Mouse (Mus musculus) frontal cortex, adult (tissue): ENCODE data around the gene Lysmd1.

Experiments
- ATAC-seq: cut with Nextera tagmentation; 2 replicates; pipeline ENCODE4 v1.9.2; 2017; ENCODE audit warnings: mild to moderate bottlenecking, moderate library complexity, mixed read lengths; ENCODE audit not compliant: low TSS enrichment

Lysmd1 gene

DNA sequence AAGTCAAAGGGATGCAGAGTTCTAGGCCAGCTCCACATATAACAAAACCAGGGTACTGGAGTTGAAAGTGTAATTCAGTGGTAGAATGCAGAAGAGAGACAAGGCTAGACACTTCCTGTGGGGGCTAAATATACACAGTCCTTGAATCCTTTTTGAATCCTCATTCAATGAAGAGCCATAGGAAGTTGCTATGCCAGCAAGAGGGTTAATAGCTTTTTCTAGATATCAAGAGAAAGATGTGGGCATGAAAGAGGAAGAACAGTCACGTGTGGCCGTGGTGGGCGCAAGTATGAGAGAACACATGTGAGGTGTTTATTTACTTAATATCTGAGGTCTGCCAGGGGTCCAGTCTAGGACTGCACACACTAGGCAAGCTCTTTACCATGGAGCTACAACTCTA, 2.4 kb downstream of the Lysmd1 start:
- ATAC-seq, result no peak

DNA sequence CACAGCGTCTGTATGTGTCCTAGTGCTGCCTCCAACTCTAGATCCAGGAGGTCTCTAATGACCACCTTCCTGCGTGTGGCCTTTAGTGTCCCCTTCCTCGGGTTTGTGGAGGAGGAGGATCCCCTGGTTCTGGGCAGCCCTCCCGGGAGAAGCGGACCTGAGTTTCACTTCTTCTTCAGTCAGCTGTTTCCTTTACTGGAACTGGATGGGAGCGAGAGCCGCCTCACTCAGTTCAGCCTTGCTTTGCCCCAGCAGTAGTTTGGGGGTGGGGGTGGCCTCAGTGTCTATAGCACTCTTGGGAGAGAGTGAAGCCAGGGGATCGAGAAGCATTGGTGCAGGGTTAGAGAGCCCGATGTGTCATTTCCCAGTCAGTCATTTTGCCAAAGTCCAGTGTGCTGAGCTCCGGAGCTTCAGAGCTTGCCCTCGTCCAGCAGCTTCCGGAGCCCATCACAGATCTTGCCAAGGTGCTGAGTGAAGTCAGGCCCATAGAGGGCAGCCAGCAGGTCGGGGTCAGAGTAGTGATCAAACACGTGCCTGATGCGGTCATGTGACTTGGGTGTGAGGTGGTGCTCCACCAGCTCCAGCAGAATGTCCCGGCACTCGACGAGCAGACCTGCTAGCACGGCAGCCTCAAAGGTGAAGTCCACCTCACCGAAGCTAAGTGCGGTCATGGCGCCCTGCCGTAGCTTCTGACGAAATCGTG, 5.8 kb downstream of the Lysmd1 start:
- no peak for ATAC-seq

DNA sequence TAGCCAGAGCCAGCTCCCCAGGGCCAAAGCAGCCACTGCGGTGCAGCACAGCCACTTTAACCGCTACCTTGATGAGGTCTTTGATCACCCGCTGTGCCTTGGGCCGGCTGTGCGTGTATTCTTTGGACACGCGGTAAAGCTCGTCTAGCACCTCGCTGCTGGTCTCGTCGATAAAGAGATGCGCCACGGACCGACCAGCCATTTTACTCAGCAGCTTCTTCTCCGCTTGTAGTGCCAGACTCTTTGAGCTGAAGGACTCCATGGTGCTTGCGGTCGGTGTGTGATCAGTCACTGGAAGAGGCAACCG, 6.4 kb downstream of the Lysmd1 start:
- no peak for ATAC-seq

DNA sequence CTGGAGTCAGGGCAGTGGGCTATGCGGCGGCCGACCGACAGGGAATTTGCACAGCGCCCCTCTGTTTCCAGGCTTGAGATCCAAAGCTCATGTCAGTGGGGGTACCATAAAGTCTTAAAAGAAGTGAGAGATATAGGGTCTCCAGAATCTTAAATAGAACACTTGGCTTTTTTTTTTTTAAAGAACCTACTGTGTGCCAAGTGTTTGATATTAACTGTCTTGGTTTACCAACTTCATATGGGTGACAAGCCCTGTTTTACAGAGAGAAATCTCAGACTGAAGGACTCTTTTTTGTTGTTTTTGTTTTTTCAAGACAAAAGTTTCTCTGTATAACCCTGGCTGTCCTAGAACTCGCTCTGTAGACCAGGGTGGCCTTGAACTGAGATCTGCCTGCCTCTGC, 6.9 kb downstream of the Lysmd1 start:
- ATAC-seq, result no peak

DNA sequence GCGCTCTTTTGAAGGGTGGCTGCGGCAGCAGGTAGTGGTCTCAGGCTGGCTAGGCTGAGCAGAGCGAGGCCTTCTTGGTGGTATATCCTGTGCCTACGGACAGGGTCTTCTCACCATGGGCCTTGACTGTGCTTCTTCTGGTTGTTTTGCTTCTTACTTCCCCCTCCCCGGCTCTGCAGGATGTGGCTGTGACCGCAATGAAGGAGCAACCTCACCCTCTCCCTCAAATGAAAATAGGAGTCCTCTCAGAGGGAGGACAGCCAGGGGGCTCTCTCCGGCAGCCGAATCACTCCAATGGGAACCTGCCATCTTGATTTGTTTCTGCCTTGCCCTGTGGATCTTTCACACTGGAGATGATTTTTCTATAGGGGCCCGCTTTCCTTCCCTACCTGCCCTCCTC, 7.6 kb downstream of the Lysmd1 start:
- no peak for ATAC-seq

DNA sequence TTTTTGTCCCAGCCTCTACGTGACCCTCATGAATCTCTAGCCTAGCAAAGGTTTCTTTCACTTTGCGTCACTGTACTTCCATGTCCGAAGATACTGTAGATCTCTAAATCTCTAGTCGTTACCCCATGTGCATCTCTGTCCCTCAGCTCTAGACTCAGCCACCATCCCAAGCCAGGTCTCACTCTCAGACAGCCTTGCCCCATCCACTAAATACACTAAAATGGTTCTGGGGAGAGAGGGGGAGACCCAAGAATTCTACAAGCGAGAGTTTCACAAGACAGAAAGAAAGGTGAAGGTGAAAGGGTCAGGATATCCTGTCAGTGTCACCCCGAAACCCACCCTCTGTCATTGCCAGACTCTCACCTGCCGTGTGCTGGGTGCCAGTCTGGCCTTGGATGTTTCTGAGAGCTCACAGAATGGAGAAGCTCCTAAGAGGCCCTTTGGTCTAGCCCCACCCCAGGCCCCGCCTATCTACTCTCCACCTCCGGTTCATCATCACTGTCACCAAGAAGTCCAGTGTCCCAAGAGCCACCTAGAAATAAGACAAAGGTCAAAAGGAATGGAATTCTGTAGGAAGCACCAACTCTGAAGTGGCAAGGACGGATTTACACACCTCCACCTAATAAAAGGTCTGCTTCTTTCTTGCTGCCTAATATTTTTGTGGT, 8.2 kb downstream of the Lysmd1 start, which contains the start of gene Tnfaip8l2:
Gene Tnfaip8l2 (minus strand): TSS at position 409 of the 665 bp plus-strand sequence.
- ATAC-seq, result 0 out of 2 replicates have a peak, but pooled peaks have one; percentile 24

DNA sequence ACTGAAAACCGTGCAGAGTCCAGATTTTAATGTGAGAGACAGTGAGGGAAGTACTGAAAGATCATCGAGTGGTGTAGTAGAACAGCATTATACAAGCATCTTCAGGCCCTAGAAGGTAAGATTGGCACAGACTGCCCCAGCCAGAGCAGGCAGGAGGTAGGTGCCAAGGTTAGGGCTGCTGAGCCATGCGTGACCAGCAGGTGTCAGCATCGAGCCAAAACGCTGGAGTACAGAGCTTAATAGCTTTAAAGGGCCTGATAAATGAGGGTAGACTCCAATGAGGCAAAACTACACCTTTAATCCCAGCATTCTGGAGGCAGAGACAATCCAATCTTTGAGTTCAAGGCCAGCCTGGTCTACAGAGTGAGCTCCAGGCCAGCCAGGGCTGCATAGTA, 8.7 kb downstream of the Lysmd1 start:
- peak; percentile 79 for ATAC-seq

DNA sequence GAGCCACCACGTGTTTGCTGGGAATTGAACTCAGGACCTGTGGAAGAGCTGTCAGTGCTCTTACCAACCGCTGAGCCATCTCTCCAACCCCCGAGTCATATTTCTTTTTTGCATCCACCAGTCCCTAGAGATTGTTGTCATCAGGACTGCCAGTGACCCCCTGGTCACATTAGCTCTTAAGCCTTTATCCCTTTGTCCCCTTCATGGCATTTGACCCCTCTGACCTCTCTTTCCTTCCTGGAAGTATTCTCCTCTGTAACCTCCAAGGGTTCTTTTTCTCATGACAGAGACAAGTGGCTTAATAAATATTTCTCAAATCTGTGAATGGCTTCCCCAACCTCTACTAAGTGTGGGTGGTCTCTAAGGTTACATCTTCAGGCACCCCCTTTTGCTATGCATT, 14.0 kb downstream of the Lysmd1 start:
- ATAC-seq, result no peak

DNA sequence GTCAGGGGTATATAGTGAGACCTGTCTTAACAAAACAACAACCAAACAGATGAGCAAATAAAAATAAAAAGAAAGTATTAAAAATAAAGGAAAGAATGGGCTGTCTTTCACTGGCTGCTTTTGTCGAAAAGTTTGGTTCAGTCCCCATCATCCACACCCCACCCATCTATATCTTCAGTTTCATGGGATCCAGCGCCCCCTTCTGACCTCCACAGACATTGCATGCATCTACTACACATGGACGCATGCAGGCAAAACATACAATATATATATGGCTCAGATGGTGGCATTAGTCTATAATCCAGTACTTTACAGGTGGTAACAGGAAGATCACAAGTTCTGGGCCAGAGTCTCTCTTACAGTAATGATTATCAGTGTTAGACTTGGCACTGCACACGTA, 20.0 kb downstream of the Lysmd1 start:
- no peak for ATAC-seq

DNA sequence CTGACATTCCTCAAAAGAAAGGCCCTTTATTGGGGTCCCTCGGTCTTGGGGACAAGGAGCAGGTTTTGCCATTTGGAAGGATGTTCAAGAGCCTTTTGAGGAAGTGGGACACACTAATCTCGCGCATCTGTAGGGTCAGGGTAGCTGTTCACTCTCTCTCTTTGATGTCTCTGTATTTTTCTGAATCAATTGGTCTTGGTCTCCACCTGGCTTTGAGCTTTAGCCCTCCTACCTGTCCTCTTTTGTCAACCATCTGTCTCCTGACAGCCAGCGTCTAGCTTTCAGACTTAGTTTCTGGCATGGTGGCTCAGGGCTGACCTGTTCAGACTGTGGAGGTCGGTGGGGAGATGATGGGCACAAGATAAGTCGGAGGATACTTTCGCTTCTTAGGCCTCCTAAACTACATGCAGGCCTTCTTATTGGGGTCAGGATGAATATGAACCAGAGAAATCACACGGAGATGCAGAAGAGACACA, 25.7 kb downstream of the Lysmd1 start:
- ATAC-seq, result no peak; the same call in 1 of the 2 replicates

DNA sequence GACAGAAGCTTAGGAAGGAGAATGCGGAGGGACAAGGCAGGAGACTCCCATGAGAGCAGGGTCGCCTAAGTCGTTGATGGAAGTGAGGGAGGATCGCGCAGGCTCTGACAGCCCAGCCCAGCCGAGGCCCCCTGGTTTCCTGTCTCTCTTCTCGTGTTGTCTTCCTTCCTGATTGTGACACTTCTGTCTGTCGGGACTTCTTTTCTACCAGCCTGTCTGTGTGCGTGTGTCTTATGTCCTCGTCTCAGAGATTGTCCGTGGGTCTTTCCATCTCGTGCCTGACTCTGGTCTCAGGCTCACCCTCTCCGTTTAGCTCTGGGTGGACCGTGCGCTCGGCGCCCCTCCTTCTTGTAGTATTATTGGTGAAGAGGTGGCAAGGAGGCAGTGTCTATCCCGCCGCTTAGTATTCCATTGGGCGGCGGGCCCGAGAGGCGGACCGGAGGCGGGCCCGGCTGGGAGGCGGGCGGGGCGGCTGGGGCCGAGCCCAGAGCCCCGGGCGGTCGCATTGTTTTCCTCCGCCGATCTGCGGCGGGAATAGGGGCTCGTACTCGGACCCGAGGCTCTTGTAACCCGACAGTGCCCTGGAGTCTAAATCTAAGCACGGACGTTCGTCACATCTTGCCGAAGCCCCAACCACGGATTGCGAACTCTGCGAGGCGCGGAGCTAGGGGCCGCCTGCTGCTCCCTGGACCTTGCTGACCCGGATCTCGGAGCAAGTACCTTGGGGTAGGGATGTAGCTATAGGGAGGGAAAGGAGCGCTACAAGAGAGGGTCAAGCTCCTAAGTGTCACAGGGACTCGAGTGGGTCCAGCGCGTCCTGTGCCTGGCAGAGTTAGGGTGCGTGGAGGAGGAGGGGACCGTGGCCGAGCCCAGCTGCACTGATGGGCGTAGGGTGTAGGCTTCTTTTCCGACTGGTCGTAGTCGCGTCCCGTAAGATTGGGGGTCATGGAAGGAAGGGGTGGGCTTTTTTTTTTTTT, 26.4 kb downstream of the Lysmd1 start, which contains the start of gene Sema6c:
Gene Sema6c (plus strand): TSS at position 471 of the 977 bp plus-strand sequence.
- ATAC-seq, result peak; percentile 97

DNA sequence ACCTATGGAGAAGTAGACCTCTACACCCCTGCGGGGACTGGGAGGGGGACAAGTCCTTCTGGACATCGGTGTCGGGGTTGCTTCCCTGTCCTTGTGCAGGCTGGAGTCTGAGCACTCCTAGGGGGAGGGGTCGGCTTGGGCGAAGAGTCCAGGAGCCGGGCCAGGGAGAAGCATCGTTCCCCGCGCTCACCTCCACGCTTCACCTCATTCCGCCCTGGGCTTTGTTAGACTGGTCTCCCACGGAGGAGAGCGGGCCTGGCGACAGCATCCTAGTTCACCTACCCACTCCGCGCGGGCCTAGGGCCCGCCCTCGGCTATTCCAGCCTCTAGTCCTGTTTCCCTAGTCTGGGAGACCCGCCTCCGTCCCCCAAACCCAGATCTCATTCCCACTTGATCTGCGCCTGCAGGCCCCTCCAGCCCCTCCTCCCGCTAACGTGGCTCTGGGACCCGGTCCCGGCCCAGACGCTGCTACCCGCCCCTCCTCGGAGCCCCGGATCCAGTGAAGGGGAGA, 27.2 kb downstream of the Lysmd1 start:
- ATAC-seq, result no peak

DNA sequence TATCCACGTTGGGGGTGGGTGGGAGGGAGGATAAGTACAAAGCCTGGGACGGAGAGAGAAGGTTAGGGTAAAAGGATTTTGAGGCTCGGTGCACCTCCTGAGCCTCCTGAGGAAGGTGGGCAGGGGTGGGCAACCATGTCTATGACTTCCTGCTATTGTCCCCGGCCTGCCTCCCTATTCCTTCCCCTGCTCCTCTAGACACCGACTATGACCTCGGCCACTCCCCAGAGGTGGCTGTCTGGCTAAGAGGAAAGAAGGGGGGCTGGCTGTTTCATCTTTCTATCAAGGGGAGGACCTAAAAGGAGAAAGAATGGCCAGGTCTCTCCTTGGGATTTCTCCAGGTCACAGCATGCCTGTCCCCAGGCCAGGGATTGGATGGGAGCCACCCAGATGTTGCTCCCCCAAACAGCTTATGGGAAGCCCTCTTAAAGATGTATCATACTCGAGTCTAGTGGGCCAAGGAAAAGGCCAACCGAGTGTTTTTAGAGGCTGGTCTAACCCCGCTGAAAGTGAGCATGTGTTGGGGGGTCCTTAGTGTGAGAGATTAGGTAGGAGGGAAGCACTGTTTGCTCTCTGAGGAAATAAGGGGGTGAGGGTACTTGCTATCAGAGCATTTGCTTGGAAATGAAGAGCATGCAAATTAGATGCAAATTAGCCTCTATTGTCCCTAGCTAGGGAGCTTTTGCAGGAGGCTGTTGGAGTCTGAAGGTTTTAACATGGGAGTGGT, 27.9 kb downstream of the Lysmd1 start:
- no peak for ATAC-seq

DNA sequence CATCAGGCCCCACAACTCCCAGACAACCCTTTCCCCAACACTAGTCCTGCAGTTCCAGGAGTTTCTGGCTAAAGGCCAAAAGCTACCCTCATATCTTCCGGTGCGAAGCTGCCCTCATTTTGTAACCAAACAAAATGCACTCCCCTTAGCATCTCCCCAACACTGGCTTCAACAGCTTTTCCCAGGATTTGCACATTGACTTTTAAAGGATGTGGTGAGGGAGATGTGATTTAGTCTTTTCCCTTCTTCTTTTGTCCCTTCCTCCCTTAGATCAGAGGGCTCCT, 28.4 kb downstream of the Lysmd1 start:
- ATAC-seq, result no peak

DNA sequence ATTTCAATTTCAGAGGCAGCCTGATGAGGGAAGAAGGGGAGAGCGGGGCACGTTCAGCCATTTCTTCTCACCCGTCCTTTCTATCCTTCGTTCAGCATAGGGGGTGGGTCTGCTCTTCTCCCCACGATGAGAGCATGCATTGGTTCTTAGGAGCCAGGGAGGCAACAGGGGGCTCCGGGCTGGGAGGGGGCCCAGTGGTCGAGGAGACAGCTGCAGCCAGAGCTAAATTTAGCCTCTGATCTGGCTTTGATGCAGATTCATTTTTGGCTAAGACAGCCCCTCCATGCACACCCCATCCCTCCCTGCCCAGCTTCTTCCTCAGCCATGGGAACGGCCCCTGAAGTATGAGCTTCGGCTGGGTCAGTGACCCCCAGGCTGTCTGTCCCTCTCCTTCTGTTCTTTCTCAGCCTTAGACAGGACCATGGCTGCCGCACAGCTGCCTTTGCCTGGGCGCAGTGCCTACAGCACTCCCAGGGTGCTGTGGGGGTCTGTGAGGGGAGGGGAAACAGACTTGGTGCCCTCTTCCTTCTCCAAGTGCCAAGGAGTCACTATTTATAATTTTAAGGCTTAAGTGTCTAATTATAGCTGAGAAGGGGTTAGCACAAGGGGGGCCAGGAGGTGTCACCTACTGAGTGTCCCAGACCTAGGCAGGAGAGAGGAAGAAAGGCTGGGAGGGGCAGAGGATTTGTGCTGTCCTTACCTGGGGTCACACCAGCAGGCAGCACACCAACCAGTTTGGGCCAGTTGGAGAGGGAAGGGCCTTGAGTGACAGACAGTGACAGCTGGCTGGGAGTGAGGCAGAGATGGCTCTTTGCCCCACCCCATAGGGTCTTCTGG, 29.7 kb downstream of the Lysmd1 start:
- ATAC-seq, result no peak

DNA sequence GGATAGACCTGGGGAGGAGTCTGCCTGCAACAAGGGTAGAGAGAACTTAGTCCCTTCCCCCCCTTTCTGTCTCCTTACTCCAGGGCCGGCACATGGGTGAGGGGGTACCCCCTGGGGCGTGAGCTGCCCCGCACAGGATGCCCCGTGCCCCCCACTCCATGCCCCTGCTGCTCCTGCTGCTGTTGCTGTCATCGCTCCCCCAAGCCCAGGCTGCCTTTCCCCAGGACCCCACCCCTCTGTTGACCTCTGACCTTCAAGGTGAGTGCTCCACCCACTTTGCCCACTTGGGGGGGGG, 30.3 kb downstream of the Lysmd1 start:
- no peak for ATAC-seq

DNA sequence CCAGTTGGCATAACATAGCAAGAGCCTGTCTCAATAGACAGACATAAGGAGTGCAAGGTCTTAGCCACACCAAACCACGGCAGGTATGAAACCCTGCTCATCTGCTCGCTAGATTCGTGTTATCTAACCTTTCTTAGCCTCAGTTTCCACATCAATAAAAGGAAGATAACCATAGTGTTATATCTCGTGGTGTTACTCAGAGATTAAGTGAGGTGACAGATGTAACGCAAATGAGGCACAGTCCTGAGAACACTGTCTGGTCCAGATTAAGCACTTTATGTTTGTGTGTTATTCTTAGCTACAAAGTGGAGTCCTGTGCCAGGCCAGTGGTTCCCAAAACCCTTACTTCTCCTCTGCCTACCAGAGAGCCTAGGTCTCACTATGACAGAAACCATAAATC, 31.0 kb downstream of the Lysmd1 start:
- no peak for ATAC-seq

DNA sequence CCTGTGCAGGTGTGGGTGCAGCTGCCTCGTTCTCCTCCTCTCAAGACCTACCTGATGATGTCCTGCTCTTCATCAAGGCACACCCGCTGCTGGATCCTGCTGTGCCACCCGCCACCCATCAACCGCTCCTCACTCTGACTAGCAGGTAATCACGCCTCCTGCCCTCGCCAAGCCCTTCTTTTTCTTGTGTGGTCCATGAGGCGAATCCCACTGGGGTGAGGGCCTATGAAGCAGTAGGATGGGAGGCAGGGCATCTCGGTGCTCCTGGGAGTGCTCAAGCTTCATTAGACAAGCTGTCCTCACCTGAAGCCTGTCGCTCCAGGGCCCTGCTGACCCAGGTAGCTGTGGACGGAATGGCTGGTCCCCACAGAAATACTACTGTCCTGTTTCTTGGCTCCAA, 36.1 kb downstream of the Lysmd1 start:
- no peak for ATAC-seq

DNA sequence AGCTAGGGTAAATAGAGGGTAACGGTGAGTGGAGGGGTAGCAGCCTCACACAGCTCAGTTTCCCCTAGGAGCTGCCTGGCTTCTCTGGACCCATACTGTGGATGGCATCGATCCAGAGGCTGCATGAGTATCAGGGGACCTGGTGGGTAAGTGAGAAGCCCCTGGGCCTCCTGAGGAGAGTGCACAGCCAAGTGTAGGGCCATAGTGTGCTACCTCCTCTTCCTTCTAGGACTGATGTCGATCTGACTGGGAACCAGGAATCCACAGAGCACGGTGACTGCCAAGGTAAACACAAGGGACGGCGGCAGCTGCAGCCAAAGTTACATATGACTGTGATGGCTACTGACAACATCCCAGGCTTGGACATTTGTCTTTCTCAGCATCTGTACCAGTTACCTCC, 37.2 kb downstream of the Lysmd1 start:
- ATAC-seq, result no peak

DNA sequence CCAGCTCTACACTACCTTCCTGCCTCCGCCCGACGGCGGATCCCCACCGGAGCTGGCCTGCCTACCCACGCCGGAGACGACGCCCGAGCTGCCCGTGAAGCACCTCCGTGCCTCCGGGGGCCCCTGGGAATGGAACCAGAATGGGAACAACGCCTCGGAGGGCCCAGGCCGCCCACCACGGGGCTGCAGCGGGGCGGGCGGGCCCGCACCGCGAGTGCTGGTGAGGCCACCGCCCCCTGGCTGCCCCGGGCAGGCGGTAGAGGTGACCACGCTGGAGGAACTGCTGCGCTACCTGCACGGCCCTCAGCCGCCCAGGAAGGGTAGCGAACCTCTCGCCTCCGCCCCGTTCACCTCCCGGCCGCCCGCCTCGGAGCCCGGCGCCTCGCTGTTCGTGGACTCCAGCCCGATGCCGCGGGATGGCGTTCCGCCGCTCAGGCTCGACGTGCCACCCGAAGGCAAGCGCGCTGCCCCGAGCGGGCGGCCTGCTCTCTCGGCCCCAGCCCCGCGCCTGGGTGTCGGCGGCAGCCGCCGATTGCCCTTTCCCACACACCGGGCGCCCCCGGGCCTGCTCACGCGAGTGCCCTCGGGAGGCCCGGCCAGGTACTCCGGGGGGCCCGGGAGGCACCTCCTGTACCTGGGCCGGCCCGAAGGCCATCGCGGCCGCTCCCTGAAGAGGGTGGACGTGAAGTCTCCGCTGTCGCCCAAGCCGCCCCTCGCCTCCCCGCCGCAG, 38.8 kb downstream of the Lysmd1 start:
- ATAC-seq, result no peak
